Comparison of ENCODE assay signal across 16 mouse cellular contexts in genomic region chr4:111544684-111545083, GRCm38 (mm10).
"Had no signal": no experiment of that assay in that cellular context is flagged by ENCODE, and none has a peak within 500 bp of the region (broad histone marks: within the 10 kb centered on the region; RNA-seq: fewer than 3 reads in every experiment).

No protein-coding gene starts in this region.

- H3K9ac ChIP-seq: neural tube, embryonic 13.5 days; neural tube, embryonic 15.5 days; stomach, embryonic 15.5 days had no signal

- H3K4me3 ChIP-seq: neural tube, embryonic 13.5 days; neural tube, embryonic 15.5 days; stomach, embryonic 15.5 days had no signal

- H3K27me3 ChIP-seq: neural tube, embryonic 13.5 days; neural tube, embryonic 15.5 days; stomach, embryonic 15.5 days had no signal

- H3K27ac ChIP-seq: neural tube, embryonic 13.5 days; neural tube, embryonic 15.5 days; stomach, embryonic 15.5 days; stomach, postnatal 0 days had no signal

- H3K36me3 ChIP-seq: neural tube, embryonic 13.5 days; neural tube, embryonic 15.5 days; stomach, embryonic 15.5 days had no signal

- DNase-seq: retina, postnatal 1 day; right cerebral cortex, adult 18-20 months; right cerebral cortex, postnatal 14 days; right cerebral cortex, postnatal 25 days; right cerebral cortex, postnatal 4 days; spleen, adult 18-20 months; thymus, adult 18-20 months; thymus, adult 2 months; thymus, postnatal 14 days; thymus, postnatal 25 days; thymus, postnatal 36 days; thymus, postnatal 4 days had no signal

- H3K4me2 ChIP-seq: neural tube, embryonic 13.5 days; neural tube, embryonic 15.5 days; stomach, embryonic 15.5 days had no signal

- H3K4me1 ChIP-seq: stomach, embryonic 15.5 days had no signal

- H3K9me3 ChIP-seq: neural tube, embryonic 13.5 days; neural tube, embryonic 15.5 days; stomach, embryonic 15.5 days had no signal
